ENCODE assay signal across 14 mouse cellular contexts in the genomic region with DNA sequence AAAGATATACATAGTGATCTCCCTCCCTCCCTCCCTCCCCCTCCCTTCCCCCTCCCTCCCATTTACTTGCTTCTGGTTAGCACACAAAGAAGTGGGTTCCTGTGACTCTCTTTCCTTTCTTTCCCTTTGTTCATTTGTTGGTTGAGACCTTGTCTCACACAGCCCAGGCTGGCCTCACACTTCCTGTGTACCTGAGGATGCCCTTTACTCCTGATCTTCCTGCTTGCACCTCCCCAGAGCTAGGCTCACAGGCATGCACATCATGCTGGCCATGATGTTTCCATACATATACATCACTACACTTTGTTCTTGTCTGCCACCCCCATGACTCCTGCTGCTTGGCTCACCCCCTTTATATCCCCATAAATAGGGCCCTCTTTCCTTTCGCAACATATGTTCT. TPM values are rescaled to one million over a fixed set of nuclear protein-coding genes. Genes with fewer than 3 reads are reported as not detected.
"Had no signal": no experiment of that assay in that cellular context is flagged by ENCODE, and none has a peak within 500 bp of the region (broad histone marks: within the 10 kb centered on the region; RNA-seq: fewer than 3 reads in every experiment).

No protein-coding gene starts in this region.

- H3K36me3 ChIP-seq: limb, embryonic 12.5 days; liver, embryonic 13.5 days; lung, embryonic 15.5 days; midbrain, embryonic 15.5 days; neural tube, embryonic 13.5 days had no signal

- H3K4me1 ChIP-seq: liver, embryonic 13.5 days; midbrain, embryonic 15.5 days; neural tube, embryonic 13.5 days had no signal

- H3K27me3 ChIP-seq: limb, embryonic 12.5 days; liver, embryonic 13.5 days; lung, embryonic 15.5 days; midbrain, embryonic 15.5 days; neural tube, embryonic 13.5 days had no signal

- DNase-seq: kidney, adult 2 months; kidney, postnatal 25 days; liver; liver, embryonic 13.5 days; liver, postnatal 0 days; lung, postnatal 14 days; retina, postnatal 1 day had no signal

- H3K27ac ChIP-seq: limb, embryonic 12.5 days; liver, embryonic 13.5 days; lung, embryonic 15.5 days; macrophage; midbrain, embryonic 15.5 days; neural tube, embryonic 13.5 days had no signal

- H3K4me3 ChIP-seq: limb, embryonic 12.5 days; liver, embryonic 13.5 days; lung, embryonic 15.5 days; megakaryocyte, embryonic 14.5 days; midbrain, embryonic 15.5 days; neural tube, embryonic 13.5 days had no signal

RNA-seq across cellular contexts. Expression of a gene that starts 50.0 kb away (rescaled TPM):
- total RNA-seq: monocyte, adult 5-6 weeks had no signal
- polyA plus RNA-seq: macrophage had no signal
